Comparison of ENCODE assay signal across 27 mouse cellular contexts in genomic region chr6:51514860-51515259, GRCm38 (mm10).
"Had no signal": no experiment of that assay in that cellular context is flagged by ENCODE, and none has a peak within 500 bp of the region (broad histone marks: within the 10 kb centered on the region; RNA-seq: fewer than 3 reads in every experiment).

No protein-coding gene starts in this region.

- DNase-seq: left cerebral cortex, postnatal 4 days; liver; liver, embryonic 13.5 days; liver, postnatal 0 days; lung, adult 18-20 months; lung, adult 2 months; lung, embryonic 14.5 days; lung, postnatal 10 days; lung, postnatal 14 days; lung, postnatal 36 days; lung, postnatal 4 days; midbrain, embryonic 14.5 days had no signal

- H3K27ac ChIP-seq: limb, embryonic 10.5 days; limb, embryonic 12.5 days; limb, embryonic 13.5 days; limb, embryonic 15.5 days; liver, embryonic 12.5 days; liver, embryonic 13.5 days; liver, embryonic 14.5 days; liver, embryonic 15.5 days; lung, embryonic 15.5 days; macrophage; midbrain, embryonic 10.5 days; midbrain, embryonic 12.5 days; midbrain, embryonic 13.5 days; midbrain, embryonic 15.5 days had no signal

- H3K4me3 ChIP-seq: limb, embryonic 10.5 days; limb, embryonic 12.5 days; limb, embryonic 13.5 days; limb, embryonic 15.5 days; liver, embryonic 12.5 days; liver, embryonic 13.5 days; liver, embryonic 15.5 days; lung, embryonic 15.5 days; megakaryocyte, embryonic 14.5 days; midbrain, embryonic 10.5 days; midbrain, embryonic 12.5 days; midbrain, embryonic 13.5 days; midbrain, embryonic 15.5 days; myocyte had no signal
